Mouse (Mus musculus) midbrain, embryonic 12.5 days (tissue): Measurements from ENCODE around the gene Chtop. TPM values are rescaled to one million over a fixed set of nuclear protein-coding genes. Genes with fewer than 3 reads are reported as not detected.
A peak's percentile ranks its signal among the peaks of the same experiment; 100 is the strongest.

ENCODE experiments used
- ATAC-seq: fragments of 200-750 bp; cut with Nextera tagmentation; 2 replicates; pipeline ENCODE4 v1.8.0; 2017; ENCODE audit warnings: low read depth, moderate TSS enrichment, moderate library complexity; ENCODE audit not compliant: low FRiP score
- H3K27ac ChIP-seq: fragments of 300-500 bp; sonication (generic); replicated peaks from 2 replicates; pipeline ENCODE4 v1.5.1; 2016; ENCODE audit warnings: mild to moderate bottlenecking
- H3K27me3 ChIP-seq: fragments of 300-500 bp; sonication (generic); 2 replicates; pipeline ENCODE4 v1.6.1; 2016; ENCODE audit warnings: mild to moderate bottlenecking
- H3K36me3 ChIP-seq: fragments of 300-500 bp; sonication (generic); 2 replicates; pipeline ENCODE4 v1.6.1; 2016
- H3K4me1 ChIP-seq: fragments of 300-500 bp; sonication (generic); 2 replicates; pipeline ENCODE4 v1.6.1; 2016
- H3K4me2 ChIP-seq: fragments of 300-500 bp; sonication (generic); replicated peaks from 2 replicates; pipeline ENCODE4 v1.6.1; 2016; ENCODE audit warnings: mild to moderate bottlenecking, moderate library complexity
- H3K4me3 ChIP-seq: fragments of 300-500 bp; sonication (generic); 2 replicates; pipeline ENCODE4 v1.5.1; 2016; ENCODE audit warnings: mild to moderate bottlenecking
- H3K9ac ChIP-seq: fragments of 300-500 bp; sonication (generic); replicated peaks from 2 replicates; pipeline ENCODE4 v1.6.1; 2016; ENCODE audit warnings: mild to moderate bottlenecking, moderate library complexity
- H3K9me3 ChIP-seq: fragments of 300-500 bp; sonication (generic); 2 replicates; pipeline ENCODE4 v1.6.1; 2016; ENCODE audit warnings: mild to moderate bottlenecking
- WGBS: fragments of 180-500 bp; shearing (Covaris S2); methylation state at CpG from one replicate; pipeline ENCODE4 v1.1.7; 2016; 5-methylcytosine and 5-hydroxymethylcytosine counted together
- polyA plus RNA-seq: library from polyadenylated mRNA; unstranded; fragments of >200 nt; fragmentation: Nextera tagmentation; extraction: Ambion mirVana; gene quantifications from 2 replicates; pipeline ENCODE4 v1.2.1, GENCODE M21; 2016

Chtop gene
- polyA plus RNA-seq, 1 experiment from 2014 or later, result 220 TPM

- peaks cover 37% of the 10 kb centered on the region for H3K36me3 ChIP-seq
- H3K4me3 ChIP-seq, result peak within 1 kb of the TSS; percentile 87
- peak within 1 kb of the TSS; percentile 91 for H3K9ac ChIP-seq
- peak; percentile 99 for ATAC-seq
- H3K4me1 ChIP-seq, result peaks cover 10% of the 10 kb centered on the region; the same call in 1 of the 2 replicates
- H3K4me2 ChIP-seq, result peak within 1 kb of the TSS; percentile 73
- H3K27me3 ChIP-seq, result no peaks in the 10 kb centered on the region
- WGBS, result under 1% methylated on average over 45 of the region's 45 CpGs
- H3K27ac ChIP-seq, result peak within 1 kb of the TSS; percentile 96
- no peaks in the 10 kb centered on the region for H3K9me3 ChIP-seq
Observed at GRCm38 (mm10) chr3:90475831-90476611, 33.3 kb downstream of the Chtop start, which contains the start of gene Ilf2. Ilf2 (plus strand) TSS chr3:90476126.

DNA sequence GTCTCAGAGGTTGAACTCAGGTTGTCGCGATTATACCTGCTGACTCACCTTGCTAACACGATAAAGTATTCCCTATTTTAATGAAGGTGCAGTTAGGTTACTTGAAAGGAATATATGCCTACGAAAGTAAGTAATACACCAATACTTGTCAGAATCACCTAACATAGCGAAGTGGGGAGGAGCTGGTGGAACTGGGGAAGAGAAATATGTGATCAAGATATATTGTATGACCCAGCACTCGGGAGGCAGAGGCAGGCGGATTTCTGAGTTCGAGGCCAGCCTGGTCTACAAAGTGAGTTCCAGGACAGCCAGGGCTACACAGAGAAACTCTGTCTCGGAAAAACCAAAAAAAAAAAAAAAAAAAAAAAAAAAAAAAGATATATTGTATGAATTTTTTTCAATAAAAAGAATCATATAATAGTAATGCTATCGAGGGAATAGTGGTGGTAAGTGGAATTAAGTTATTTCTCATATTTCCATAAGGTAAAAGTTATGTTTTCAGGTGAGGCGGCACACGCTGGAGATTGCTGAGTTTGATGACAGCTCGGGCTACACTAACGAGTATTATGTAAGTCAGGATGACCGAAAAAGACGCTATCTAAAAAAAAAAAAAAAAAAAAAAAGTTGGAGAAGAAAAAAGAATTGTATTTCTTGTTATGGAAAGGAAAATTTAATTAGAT, 34.0 kb downstream of the Chtop start:
- H3K9ac ChIP-seq, result no peak overlapping the region
- H3K27ac ChIP-seq, result no peak overlapping the region
- H3K27me3 ChIP-seq, result no peaks in the 10 kb centered on the region
- H3K9me3 ChIP-seq, result no peaks in the 10 kb centered on the region
- 0 out of 2 replicates have a peak overlapping the region, but pooled peaks have one; percentile 21 for H3K4me2 ChIP-seq
- peaks cover 30% of the 10 kb centered on the region for H3K36me3 ChIP-seq
- WGBS, result 42% methylated on average over 16 of the region's 16 CpGs
- ATAC-seq, result peak; percentile 27
- H3K4me1 ChIP-seq, result peaks cover 10% of the 10 kb centered on the region; the same call in 1 of the 2 replicates
- peak overlapping the region; percentile 19; the same call in 1 of the 2 replicates for H3K4me3 ChIP-seq

DNA sequence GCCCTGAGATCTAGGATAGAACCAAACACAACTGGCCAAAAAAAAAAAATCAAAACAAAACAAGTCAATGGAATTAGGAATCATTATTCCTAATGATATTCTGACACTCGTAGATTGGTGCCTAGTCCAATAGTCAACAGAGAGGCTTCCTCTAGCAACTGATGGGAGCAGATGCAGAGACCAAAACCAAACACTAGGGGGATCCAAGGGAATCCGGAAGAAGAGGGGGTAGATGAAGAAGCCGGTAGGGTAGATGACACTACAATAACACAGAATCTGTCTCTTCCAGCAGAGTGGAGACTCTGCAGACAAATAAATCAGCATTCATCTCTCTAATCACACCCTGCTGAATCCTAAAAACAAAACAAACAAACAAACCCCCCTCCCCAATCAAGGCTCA, 37.1 kb downstream of the Chtop start:
- 35% methylated on average over 3 of the region's 3 CpGs for WGBS
- Histone ChIP-seq H3K4me2 (no peak overlapping the region), H3K4me1 (0 out of 2 replicates have a peak, but pooled peaks cover 5% of the 10 kb centered on the region), H3K27ac (no peak overlapping the region), H3K9ac (no peak overlapping the region), H3K9me3 (no peaks in the 10 kb centered on the region), H3K27me3 (peaks cover 8% of the 10 kb centered on the region; the same call in 1 of the 2 replicates), H3K36me3 (0 out of 2 replicates have a peak, but pooled peaks cover under 1% of the 10 kb centered on the region), H3K4me3 (no peak overlapping the region)
- no peak for ATAC-seq

- H3K4me3 ChIP-seq, result no peak overlapping the region
- H3K4me2 ChIP-seq, result no peak overlapping the region
- H3K9ac ChIP-seq, result no peak overlapping the region
- H3K27me3 ChIP-seq, result peaks cover 47% of the 10 kb centered on the region
- H3K4me1 ChIP-seq, result peaks cover 14% of the 10 kb centered on the region
- H3K9me3 ChIP-seq, result no peaks in the 10 kb centered on the region
- ATAC-seq, result no peak
- 93% methylated on average over 10 of the region's 10 CpGs for WGBS
- no peak overlapping the region for H3K27ac ChIP-seq
- no peaks in the 10 kb centered on the region for H3K36me3 ChIP-seq
Observed at GRCm38 (mm10) chr3:90467618-90468300, 41.5 kb downstream of the Chtop start.

GRCm38 (mm10) chr3:90466311-90466766, 43.0 kb downstream of the Chtop start:
- no peaks in the 10 kb centered on the region for H3K9me3 ChIP-seq
- peaks cover 60% of the 10 kb centered on the region for H3K27me3 ChIP-seq
- no peak overlapping the region for H3K27ac ChIP-seq
- peak overlapping the region; percentile 46; the same call in 1 of the 2 replicates for H3K9ac ChIP-seq
- peak; percentile 48 for ATAC-seq
- peak overlapping the region; percentile 86 for H3K4me2 ChIP-seq
- H3K4me1 ChIP-seq, result peaks cover 14% of the 10 kb centered on the region
- H3K4me3 ChIP-seq, result peak overlapping the region; percentile 53
- H3K36me3 ChIP-seq, result no peaks in the 10 kb centered on the region
- 0% methylated on average over 15 of the region's 15 CpGs for WGBS

DNA sequence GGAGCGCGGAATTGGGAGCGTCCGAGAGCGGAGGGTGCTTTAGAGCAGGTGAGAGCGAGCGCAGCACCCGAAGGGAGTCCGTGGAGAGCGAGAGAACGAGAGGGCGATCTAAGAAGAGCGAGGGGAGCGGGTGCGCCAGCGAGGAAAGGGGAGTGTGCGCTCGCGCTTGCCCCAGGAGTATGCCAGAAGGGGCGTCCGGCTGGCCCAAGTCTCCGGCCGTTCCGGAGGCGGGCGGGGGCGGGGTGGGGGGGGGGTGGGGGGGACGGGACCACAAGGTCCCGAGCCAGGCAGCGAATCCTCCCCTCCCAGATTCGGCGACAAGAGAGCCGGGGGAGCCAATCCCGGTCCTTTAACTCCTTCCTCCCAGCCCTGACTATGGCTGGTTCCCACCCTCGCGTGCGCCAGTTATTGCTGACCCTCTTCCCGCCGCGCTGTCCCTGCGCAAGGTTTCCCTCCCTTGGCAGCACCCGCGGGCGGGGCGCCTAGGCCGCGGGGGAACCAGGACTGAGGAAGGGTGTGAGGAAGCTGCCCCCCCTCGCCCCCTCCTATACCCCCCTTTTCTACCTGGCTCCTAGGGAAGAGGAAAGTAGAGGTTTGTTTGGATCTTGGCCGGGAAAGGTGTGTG, 43.5 kb downstream of the Chtop start, which contains the start of gene Npr1:
Gene Npr1, minus strand, starts transcription at position 181 of the 625 bp plus-strand sequence.
- no peak within 1 kb of the TSS for H3K27ac ChIP-seq
- H3K4me1 ChIP-seq, result peaks cover 14% of the 10 kb centered on the region
- peak within 1 kb of the TSS; percentile 53 for H3K4me3 ChIP-seq
- WGBS, result 2% methylated on average over 35 of the region's 49 CpGs
- peak within 1 kb of the TSS; percentile 86 for H3K4me2 ChIP-seq
- H3K27me3 ChIP-seq, result peaks cover 66% of the 10 kb centered on the region
- no peaks in the 10 kb centered on the region for H3K9me3 ChIP-seq
- peak within 1 kb of the TSS; percentile 46; the same call in 1 of the 2 replicates for H3K9ac ChIP-seq
- ATAC-seq, result peak; percentile 55
- H3K36me3 ChIP-seq, result no peaks in the 10 kb centered on the region

DNA sequence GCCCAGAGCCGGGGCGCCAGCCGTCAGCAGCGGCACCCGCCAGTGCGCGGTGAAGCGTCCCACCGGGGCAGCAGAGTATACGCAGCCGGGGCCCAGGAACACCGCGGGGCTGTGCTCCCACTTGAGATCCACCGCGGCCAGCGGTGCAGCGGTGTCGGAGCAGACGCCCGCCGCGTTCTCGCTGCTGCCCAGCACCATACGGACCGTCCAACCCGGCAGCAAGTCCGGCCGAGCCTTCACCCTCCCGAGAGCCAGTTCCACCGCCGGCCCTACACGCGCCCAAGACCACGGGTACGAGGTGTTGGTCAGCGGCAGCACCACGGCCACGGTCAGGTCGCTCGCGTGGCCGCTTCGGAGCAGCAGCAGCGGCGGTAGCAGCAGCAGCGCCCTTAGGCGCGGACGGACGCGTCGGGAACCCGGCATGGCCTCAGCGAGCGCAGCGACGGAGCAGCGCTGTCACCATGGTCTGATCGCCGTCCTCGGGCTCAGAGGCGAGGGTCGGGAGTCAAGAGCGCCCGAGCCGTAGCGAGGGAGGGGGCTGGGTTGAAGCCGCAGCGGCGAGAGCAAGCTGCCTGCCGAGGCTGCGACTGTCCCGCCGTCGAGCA, 44.1 kb downstream of the Chtop start:
- H3K27ac ChIP-seq, result no peak overlapping the region
- peak overlapping the region; percentile 86 for H3K4me2 ChIP-seq

GRCm38 (mm10) chr3:90464552-90465080, 44.7 kb downstream of the Chtop start:
- Histone ChIP-seq H3K4me1 (peaks cover 14% of the 10 kb centered on the region), H3K27ac (no peak overlapping the region), H3K9ac (no peak overlapping the region), H3K9me3 (no peaks in the 10 kb centered on the region), H3K27me3 (peaks cover 75% of the 10 kb centered on the region), H3K36me3 (no peaks in the 10 kb centered on the region), H3K4me2 (peak overlapping the region; percentile 86), H3K4me3 (peak overlapping the region; percentile 53)
- WGBS, result 11% methylated on average over 37 of the region's 37 CpGs
- 0 out of 2 replicates have a peak, but pooled peaks have one; percentile 20 for ATAC-seq

More for the DNA sequence above, 44.1 kb downstream of the Chtop start:
- H3K9ac ChIP-seq, result peak overlapping the region; percentile 46; the same call in 1 of the 2 replicates
- peak; percentile 34; the same call in 1 of the 2 replicates for ATAC-seq
- peaks cover 70% of the 10 kb centered on the region for H3K27me3 ChIP-seq
- WGBS, result under 1% methylated on average over 75 of the region's 75 CpGs
- no peaks in the 10 kb centered on the region for H3K36me3 ChIP-seq
- H3K4me3 ChIP-seq, result peak overlapping the region; percentile 53
- H3K4me1 ChIP-seq, result peaks cover 14% of the 10 kb centered on the region
- H3K9me3 ChIP-seq, result no peaks in the 10 kb centered on the region

DNA sequence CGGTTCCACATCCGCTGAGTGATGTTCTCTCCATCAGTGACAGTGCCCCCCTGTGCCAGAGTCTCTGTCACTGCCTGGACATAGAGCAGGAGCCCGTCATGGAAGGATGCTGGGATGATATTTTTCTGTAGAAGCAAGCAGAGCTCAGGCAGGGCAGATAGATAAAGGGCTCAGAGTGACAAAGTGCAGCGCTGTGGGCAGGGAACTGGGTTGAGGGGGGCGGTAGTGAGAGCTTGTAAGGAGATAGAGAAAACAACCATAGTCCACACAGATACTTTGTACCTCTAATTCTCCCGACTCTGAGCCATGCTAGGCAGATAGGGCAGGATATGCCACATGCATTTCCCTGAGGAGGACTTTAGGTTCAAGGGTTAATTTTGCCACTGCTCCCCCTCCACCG, 46.7 kb downstream of the Chtop start:
- Histone ChIP-seq H3K9me3 (no peaks in the 10 kb centered on the region), H3K4me3 (no peak overlapping the region), H3K36me3 (no peaks in the 10 kb centered on the region), H3K27ac (no peak overlapping the region), H3K4me1 (peaks cover 14% of the 10 kb centered on the region), H3K4me2 (no peak overlapping the region), H3K27me3 (peaks cover 76% of the 10 kb centered on the region), H3K9ac (no peak overlapping the region)
- ATAC-seq, result no peak
- WGBS, result 38% methylated on average over 7 of the region's 7 CpGs

DNA sequence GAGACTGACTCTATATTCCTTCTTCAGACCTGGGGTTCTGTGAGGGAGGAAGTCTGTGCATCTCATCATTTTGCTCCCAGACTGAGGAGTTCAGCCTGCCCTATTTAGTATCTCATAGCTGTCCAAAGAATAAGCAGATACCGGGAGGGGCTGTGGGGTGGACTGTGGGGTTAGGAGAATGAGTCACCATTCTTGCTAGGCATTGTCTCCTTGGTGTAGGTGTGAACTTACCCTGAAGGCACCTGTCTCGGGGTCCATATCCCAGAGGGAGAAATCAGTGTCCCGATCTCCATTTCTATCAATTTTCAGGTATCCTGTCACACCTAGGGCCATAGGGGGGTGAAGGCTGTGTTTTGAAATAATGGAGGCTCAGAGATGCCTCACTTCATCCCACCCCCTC, 47.4 kb downstream of the Chtop start:
- WGBS, result 92% methylated on average over 3 of the region's 3 CpGs
- Histone ChIP-seq H3K36me3 (no peaks in the 10 kb centered on the region), H3K4me3 (no peak overlapping the region), H3K9ac (no peak overlapping the region), H3K27me3 (peaks cover 73% of the 10 kb centered on the region), H3K27ac (no peak overlapping the region), H3K4me1 (peaks cover 14% of the 10 kb centered on the region), H3K9me3 (no peaks in the 10 kb centered on the region), H3K4me2 (no peak overlapping the region)
- no peak for ATAC-seq
